Mouse (Mus musculus) MEL (cell line): ENCODE data around the gene Efna3.

Source experiments
- CTCF ChIP-seq, 3 experiments: IDR thresholded peaks in 2 of 3; conservative IDR thresholded peaks in 1 of 3; 2 replicates each; pipeline ENCODE4 v1.5.1; 2011 to 2012; ENCODE audit warnings: low read length in 3 of 3, low read depth in 2 of 3, mild to moderate bottlenecking in 2 of 3, improper control_type of control experiment in 1 of 3, inconsistent platforms in 1 of 3, mixed read lengths in 1 of 3, moderate library complexity in 1 of 3; ENCODE audit not compliant: control insufficient read depth in 1 of 3, insufficient read depth in 1 of 3, poor library complexity in 1 of 3, severe bottlenecking in 1 of 3
- ELF1 ChIP-seq: IDR thresholded peaks from 2 replicates; pipeline ENCODE4 v1.6.1; 2014; ENCODE audit warnings: low read depth, mild to moderate bottlenecking, inconsistent platforms, low read length, improper control_type of control experiment, moderate library complexity
- EP300 ChIP-seq, 2 experiments: IDR thresholded peaks; 2 replicates each; pipeline ENCODE4 v1.6.1; 2011; ENCODE audit warnings: improper control_type of control experiment in 2 of 2, low read length in 2 of 2, low read depth in 1 of 2, mild to moderate bottlenecking in 1 of 2
- KAT2A ChIP-seq: conservative IDR thresholded peaks from 2 replicates; pipeline ENCODE4 v1.6.1; 2012; ENCODE audit warnings: low read depth, low read length, improper control_type of control experiment, inconsistent platforms
- SMC3 ChIP-seq: IDR thresholded peaks from 2 replicates; pipeline ENCODE4 v1.6.1; 2011; ENCODE audit warnings: low read depth, low read length, improper control_type of control experiment
- ZC3H11A ChIP-seq: IDR thresholded peaks from 2 replicates; pipeline ENCODE4 v1.6.1; 2012; ENCODE audit warnings: low read depth, mild to moderate bottlenecking, inconsistent platforms, low read length, improper control_type of control experiment

- TF ChIP-seq KAT2A (no peak), CTCF (IDR thresholded peaks at IDR 0.05 in 2 of 3, conservative IDR thresholded peaks at IDR 0.05 in 1 of 3; ENCODE audit: control insufficient read depth in 1 of 3, insufficient read depth in 1 of 3, low read depth in 2 of 3, low read length in 3 of 3, poor library complexity in 1 of 3, severe bottlenecking in 1 of 3) (no peak), ZC3H11A (no peak), SMC3 (no peak), ELF1 (no peak), EP300 (IDR thresholded peaks at IDR 0.05; ENCODE audit: low read depth in 1 of 2, low read length in 2 of 2) (no peak)
Measured at GRCm38 (mm10) chr3:89314340-89314739, 8.4 kb downstream of the Efna3 start.
